Mouse (Mus musculus) right cerebral cortex, adult 18-20 months (tissue): ENCODE measurements around the gene Sell.
"Not testable (repeated sequence)": the region's sequence is repeated elsewhere in the genome, so short reads cannot be mapped to it uniquely, and the experiment has no call there.

Experiments
- DNase-seq: peaks from one replicate; pipeline ENCODE4 v3.0.0; 2022; ENCODE audit warnings: mixed read lengths

The Sell gene

GRCm38 (mm10) chr1:164061925-164062324 lies at the start of gene Sell:
Sell (plus strand) TSS chr1:164061982.
- no peak for DNase-seq

GRCm38 (mm10) chr1:164014616-164015015 lies 47.2 kb upstream of the Sell start:
- DNase-seq: no peak

GRCm38 (mm10) chr1:164018221-164018896 lies 43.4 kb upstream of the Sell start:
- no peak for DNase-seq

GRCm38 (mm10) chr1:164019789-164020188 lies 42.0 kb upstream of the Sell start:
- no peak for DNase-seq

GRCm38 (mm10) chr1:164020746-164021145 lies 41.0 kb upstream of the Sell start:
- not testable (repeated sequence) for DNase-seq

- DNase-seq: not testable (repeated sequence)
These were observed 39.7 kb upstream of the Sell start for GRCm38 (mm10) chr1:164022106-164022505.

- no peak for DNase-seq
These were observed 36.1 kb upstream of the Sell start for GRCm38 (mm10) chr1:164025685-164026084.

- no peak for DNase-seq
These were observed 34.4 kb upstream of the Sell start for GRCm38 (mm10) chr1:164027416-164027815.

GRCm38 (mm10) chr1:164040385-164041135 lies 21.2 kb upstream of the Sell start:
- no peak for DNase-seq

GRCm38 (mm10) chr1:164043549-164043948 lies 18.2 kb upstream of the Sell start:
- no peak for DNase-seq

- no peak for DNase-seq
These were observed 13.8 kb upstream of the Sell start, which contains the start of gene Sele for GRCm38 (mm10) chr1:164047934-164048333. Sele (plus strand) TSS chr1:164048234.

GRCm38 (mm10) chr1:164053561-164053960 lies 8.2 kb upstream of the Sell start:
- no peak for DNase-seq

- no peak for DNase-seq
These were observed 7.0 kb upstream of the Sell start for GRCm38 (mm10) chr1:164054800-164055199.

GRCm38 (mm10) chr1:164060071-164060470 lies 1.7 kb upstream of the Sell start:
- DNase-seq: no peak

- no peak for DNase-seq
These were observed 504 bp upstream of the Sell start for GRCm38 (mm10) chr1:164061278-164061677.

GRCm38 (mm10) chr1:164062856-164063255 lies 1.1 kb downstream of the Sell start:
- DNase-seq: no peak

GRCm38 (mm10) chr1:164063745-164064144 lies 2.0 kb downstream of the Sell start:
- no peak for DNase-seq

- no peak for DNase-seq
These were observed 7.5 kb downstream of the Sell start for GRCm38 (mm10) chr1:164069261-164069660.

- DNase-seq: no peak
These were observed 8.7 kb downstream of the Sell start for GRCm38 (mm10) chr1:164070461-164070860.

GRCm38 (mm10) chr1:164071111-164071510 lies 9.3 kb downstream of the Sell start:
- no peak for DNase-seq

- DNase-seq: no peak
These were observed 10.2 kb downstream of the Sell start for GRCm38 (mm10) chr1:164072001-164072400.

- no peak for DNase-seq
These were observed 11.3 kb downstream of the Sell start for GRCm38 (mm10) chr1:164073091-164073490.

GRCm38 (mm10) chr1:164073803-164074202 lies 12.0 kb downstream of the Sell start:
- DNase-seq: no peak

- no peak for DNase-seq
These were observed 12.9 kb downstream of the Sell start for GRCm38 (mm10) chr1:164074606-164075140.
